Mouse (Mus musculus): Measurements from ENCODE around the gene Slc32a1. TPM values are rescaled to one million over a fixed set of nuclear protein-coding genes. Genes with fewer than 3 reads are reported as not detected.

Gene Slc32a1
- total and polyA plus RNA-seq, 2 experiments from 2014 or later: 16.7 to 79.8 TPM

- peaks cover 37% of the 10 kb centered on the region; the same call in 1 of the 2 replicates for H3K36me3 ChIP-seq (ENCODE audit: insufficient read depth, low read length)
- DNase-seq (ENCODE audit: low spot score): peak; percentile 71
- no peak overlapping the region for H3K4me2 ChIP-seq (ENCODE audit: low read depth, low read length)
- no peaks in the 10 kb centered on the region for H3K9me3 ChIP-seq (ENCODE audit: low read length)
- no peak overlapping the region for H3K27ac ChIP-seq
- ATAC-seq: no peak
- H3K4me1 ChIP-seq (ENCODE audit: insufficient read depth, low read length): peaks cover 5% of the 10 kb centered on the region; the same call in 1 of the 2 replicates
- H3K9ac ChIP-seq (replicated peaks; ENCODE audit: low read length): no peak overlapping the region
- 64% methylated on average over 3 of the region's 3 CpGs for WGBS
- H3K4me3 ChIP-seq (ENCODE audit: low read length): no peak overlapping the region
- H3K27me3 ChIP-seq (ENCODE audit: insufficient read depth, low read length): no peaks in the 10 kb centered on the region
- peak; percentile 69 for TF ChIP-seq CTCF (IDR thresholded peaks at IDR 0.05; ENCODE audit: low read depth)
These were observed 18.3 kb downstream of the Slc32a1 start for GRCm38 (mm10) chr2:158628858-158629257.

GRCm38 (mm10) chr2:158629414-158629813, 18.8 kb downstream of the Slc32a1 start:
- Histone ChIP-seq H3K36me3 (ENCODE audit: insufficient read depth, low read length) (peaks cover 39% of the 10 kb centered on the region; the same call in 1 of the 2 replicates), H3K4me3 (ENCODE audit: low read length) (no peak overlapping the region), H3K4me2 (ENCODE audit: low read depth, low read length) (no peak overlapping the region), H3K27ac (no peak overlapping the region), H3K9ac (replicated peaks; ENCODE audit: low read length) (no peak overlapping the region), H3K9me3 (ENCODE audit: low read length) (no peaks in the 10 kb centered on the region), H3K27me3 (ENCODE audit: insufficient read depth, low read length) (no peaks in the 10 kb centered on the region), H3K4me1 (ENCODE audit: insufficient read depth, low read length) (peaks cover 5% of the 10 kb centered on the region; the same call in 1 of the 2 replicates)
- ATAC-seq (no peak), DNase-seq (ENCODE audit: low spot score) (peak; percentile 79)
- peak; percentile 85 for TF ChIP-seq CTCF (IDR thresholded peaks at IDR 0.05; ENCODE audit: low read depth)
- WGBS: 82% methylated on average over 1 of the region's 1 CpGs

GRCm38 (mm10) chr2:158631873-158632272, 21.3 kb downstream of the Slc32a1 start:
- H3K4me1 ChIP-seq (ENCODE audit: insufficient read depth, low read length): no peaks in the 10 kb centered on the region
- no peak for TF ChIP-seq CTCF (IDR thresholded peaks at IDR 0.05; ENCODE audit: low read depth)
- no peak overlapping the region for H3K4me2 ChIP-seq (ENCODE audit: low read depth, low read length)
- H3K9ac ChIP-seq (replicated peaks; ENCODE audit: low read length): no peak overlapping the region
- ATAC-seq (no peak), DNase-seq (ENCODE audit: low spot score) (no peak)
- H3K27ac ChIP-seq: no peak overlapping the region
- H3K36me3 ChIP-seq (ENCODE audit: insufficient read depth, low read length): peaks cover 63% of the 10 kb centered on the region
- H3K4me3 ChIP-seq (ENCODE audit: low read length): no peak overlapping the region
- WGBS: 74% methylated on average over 5 of the region's 5 CpGs
- no peaks in the 10 kb centered on the region for H3K9me3 ChIP-seq (ENCODE audit: low read length)
- H3K27me3 ChIP-seq (ENCODE audit: insufficient read depth, low read length): no peaks in the 10 kb centered on the region

GRCm38 (mm10) chr2:158641869-158642268, 31.3 kb downstream of the Slc32a1 start:
- Histone ChIP-seq H3K4me2 (ENCODE audit: low read depth, low read length) (no peak overlapping the region), H3K36me3 (ENCODE audit: insufficient read depth, low read length) (peaks cover 30% of the 10 kb centered on the region; the same call in 1 of the 2 replicates), H3K27ac (no peak overlapping the region), H3K4me1 (ENCODE audit: insufficient read depth, low read length) (no peaks in the 10 kb centered on the region), H3K9me3 (ENCODE audit: low read length) (no peaks in the 10 kb centered on the region), H3K9ac (replicated peaks; ENCODE audit: low read length) (no peak overlapping the region), H3K4me3 (ENCODE audit: low read length) (no peak overlapping the region), H3K27me3 (ENCODE audit: insufficient read depth, low read length) (no peaks in the 10 kb centered on the region)
- DNase-seq (ENCODE audit: low spot score) (peak; percentile 87), ATAC-seq (peak; percentile 75)
- TF ChIP-seq CTCF (IDR thresholded peaks at IDR 0.05; ENCODE audit: low read depth): peak; percentile 91
- WGBS: 16% methylated on average over 2 of the region's 2 CpGs

- Histone ChIP-seq H3K27ac (no peak overlapping the region), H3K9ac (replicated peaks; ENCODE audit: low read length) (no peak overlapping the region), H3K9me3 (ENCODE audit: low read length) (no peaks in the 10 kb centered on the region), H3K4me3 (ENCODE audit: low read length) (no peak overlapping the region), H3K4me2 (ENCODE audit: low read depth, low read length) (no peak overlapping the region), H3K4me1 (ENCODE audit: insufficient read depth, low read length) (no peaks in the 10 kb centered on the region), H3K36me3 (ENCODE audit: insufficient read depth, low read length) (peaks cover 22% of the 10 kb centered on the region; the same call in 1 of the 2 replicates), H3K27me3 (ENCODE audit: insufficient read depth, low read length) (no peaks in the 10 kb centered on the region)
- no peak for DNase-seq (ENCODE audit: low spot score)
- WGBS: 89% methylated on average over 2 of the region's 2 CpGs
- no peak for TF ChIP-seq CTCF (IDR thresholded peaks at IDR 0.05; ENCODE audit: low read depth)
- ATAC-seq: no peak
These were observed 32.0 kb downstream of the Slc32a1 start for GRCm38 (mm10) chr2:158642587-158642986.

GRCm38 (mm10) chr2:158643791-158644190, 33.2 kb downstream of the Slc32a1 start:
- H3K4me3 ChIP-seq (ENCODE audit: low read length): no peak overlapping the region
- H3K27me3 ChIP-seq (ENCODE audit: insufficient read depth, low read length): no peaks in the 10 kb centered on the region
- no peak overlapping the region for H3K9ac ChIP-seq (replicated peaks; ENCODE audit: low read length)
- DNase-seq (ENCODE audit: low spot score) (no peak), ATAC-seq (no peak)
- peaks cover 12% of the 10 kb centered on the region; the same call in 1 of the 2 replicates for H3K36me3 ChIP-seq (ENCODE audit: insufficient read depth, low read length)
- TF ChIP-seq CTCF (IDR thresholded peaks at IDR 0.05; ENCODE audit: low read depth): no peak
- H3K9me3 ChIP-seq (ENCODE audit: low read length): no peaks in the 10 kb centered on the region
- 84% methylated on average over 3 of the region's 3 CpGs for WGBS
- no peak overlapping the region for H3K4me2 ChIP-seq (ENCODE audit: low read depth, low read length)
- H3K4me1 ChIP-seq (ENCODE audit: insufficient read depth, low read length): no peaks in the 10 kb centered on the region
- H3K27ac ChIP-seq: no peak overlapping the region

GRCm38 (mm10) chr2:158651159-158651908, 40.8 kb downstream of the Slc32a1 start:
- WGBS: 56% methylated on average over 7 of the region's 7 CpGs
- no peak for TF ChIP-seq CTCF (IDR thresholded peaks at IDR 0.05; ENCODE audit: low read depth)
- no peaks in the 10 kb centered on the region for H3K4me1 ChIP-seq (ENCODE audit: insufficient read depth, low read length)
- H3K27me3 ChIP-seq (ENCODE audit: insufficient read depth, low read length): no peaks in the 10 kb centered on the region
- H3K27ac ChIP-seq: no peak overlapping the region
- DNase-seq (ENCODE audit: low spot score): no peak
- no peak overlapping the region for H3K4me2 ChIP-seq (ENCODE audit: low read depth, low read length)
- H3K4me3 ChIP-seq (ENCODE audit: low read length): no peak overlapping the region
- no peaks in the 10 kb centered on the region for H3K9me3 ChIP-seq (ENCODE audit: low read length)
- no peak for ATAC-seq
- H3K9ac ChIP-seq (replicated peaks; ENCODE audit: low read length): no peak overlapping the region
- H3K36me3 ChIP-seq (ENCODE audit: insufficient read depth, low read length): no peaks in the 10 kb centered on the region
